Mouse (Mus musculus) brain, embryonic 14.5 days (tissue): ENCODE results near the gene Dusp8. TPM values are rescaled to one million over a fixed set of nuclear protein-coding genes. Genes with fewer than 3 reads are reported as not detected.
A peak's percentile ranks its signal among the peaks of the same experiment; 100 is the strongest.

ENCODE experiments used
- DNase-seq: peaks from one replicate; pipeline ENCODE4 v3.0.0-alpha.2; 2011; ENCODE audit warnings: low read depth
- CTCF ChIP-seq: fragments of 200-500 bp; IDR thresholded peaks from 2 replicates; pipeline ENCODE4 v1.5.1; 2012; ENCODE audit warnings: inconsistent platforms, mild to moderate bottlenecking, moderate library complexity, borderline replicate concordance; ENCODE audit not compliant: insufficient read depth, insufficient read length; ENCODE audit errors: extremely low read depth
- POLR2A ChIP-seq: fragments of 200-500 bp; IDR thresholded peaks from 2 replicates; pipeline ENCODE4 v1.6.1; 2012; ENCODE audit warnings: mild to moderate bottlenecking, inconsistent platforms, borderline replicate concordance; ENCODE audit not compliant: poor library complexity, insufficient read depth, insufficient read length, severe bottlenecking; ENCODE audit errors: extremely low read depth
- polyA plus RNA-seq: library from polyadenylated mRNA; depleted of rRNA; stranded (reverse); fragments of >200 nt; gene quantifications from 2 replicates; pipeline ENCODE4 v1.2.3, GENCODE M21; 2012

Gene Dusp8
- polyA plus RNA-seq, 1 experiment = 145 TPM

GRCm38 (mm10) chr7:142060185-142060930 lies 35.3 kb downstream of the Dusp8 start:
- no peak for DNase-seq

DNA sequence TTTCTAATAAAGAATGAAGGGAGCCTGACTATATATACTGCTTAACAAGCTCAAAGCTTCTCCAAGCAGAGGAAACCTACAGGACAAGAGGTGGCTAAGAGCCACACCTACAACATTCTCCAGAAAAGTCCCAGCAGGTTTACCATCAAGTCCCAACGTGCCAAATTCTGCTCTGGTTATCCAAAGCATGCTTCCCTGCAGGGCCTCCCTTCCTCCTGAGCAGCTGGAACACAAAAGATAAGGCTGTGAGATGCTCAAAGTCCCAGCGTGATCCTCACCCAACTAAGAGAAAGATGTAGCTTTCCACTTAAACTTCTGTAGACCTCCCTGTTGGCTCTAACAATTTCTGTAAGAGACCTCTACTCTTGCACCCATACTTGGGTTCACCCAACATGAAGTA lies 36.6 kb downstream of the Dusp8 start:
- TF ChIP-seq POLR2A (no peak), CTCF (no peak)
- no peak for DNase-seq

More at GRCm38 (mm10) chr7:142060185-142060930, 35.3 kb downstream of the Dusp8 start:
- no peak for TF ChIP-seq CTCF
- no peak for TF ChIP-seq POLR2A

- DNase-seq = no peak
- no peak for TF ChIP-seq POLR2A
- no peak for TF ChIP-seq CTCF
These were observed 38.5 kb downstream of the Dusp8 start for GRCm38 (mm10) chr7:142057121-142057520.

DNA sequence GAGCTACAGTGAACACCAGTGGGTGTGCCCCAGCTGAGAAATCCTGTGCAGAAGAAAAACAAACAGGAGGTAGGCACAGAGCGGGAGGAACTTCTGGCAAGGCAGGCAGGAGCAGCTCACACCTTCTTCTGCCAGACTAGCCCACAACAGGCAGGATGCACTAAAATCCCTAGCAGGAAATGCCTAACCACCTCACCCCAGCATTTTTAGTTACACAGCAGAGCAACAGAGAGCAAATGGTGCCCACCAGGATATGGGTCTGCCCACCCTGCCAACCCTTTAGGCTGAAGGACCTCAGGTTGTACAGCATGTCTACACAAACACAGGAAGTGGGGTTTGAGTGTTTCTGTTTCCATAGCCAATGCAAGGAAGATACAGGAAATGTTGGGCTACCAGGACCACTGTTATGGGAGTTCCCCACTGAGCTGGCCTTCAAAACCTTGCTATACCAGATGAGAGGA lies 39.0 kb downstream of the Dusp8 start:
- DNase-seq = no peak
- TF ChIP-seq POLR2A (no peak), CTCF (no peak)

DNA sequence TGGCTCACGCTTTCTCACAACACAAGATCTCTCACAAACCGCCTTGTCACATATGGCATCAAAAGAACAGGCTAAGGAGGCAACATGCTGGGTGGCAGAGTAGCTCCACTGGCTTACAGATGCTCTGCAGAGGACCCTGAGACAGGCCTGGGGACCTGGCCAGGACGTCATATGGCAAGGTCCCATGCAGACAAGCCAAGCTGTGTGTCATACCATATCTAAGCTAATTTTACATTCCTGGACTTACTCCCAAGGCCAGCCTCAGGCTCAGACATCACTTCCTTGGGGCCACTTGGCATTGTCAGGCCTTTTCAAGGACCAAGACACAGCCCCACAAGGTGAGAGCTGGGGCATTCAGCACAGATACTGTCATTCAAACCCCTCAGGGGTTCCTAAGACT lies 40.2 kb downstream of the Dusp8 start:
- no peak for TF ChIP-seq POLR2A
- TF ChIP-seq CTCF = no peak
- no peak for DNase-seq

- DNase-seq = no peak
- TF ChIP-seq CTCF = no peak
- no peak for TF ChIP-seq POLR2A
These were observed 45.1 kb downstream of the Dusp8 start for GRCm38 (mm10) chr7:142050536-142050935.

- no peak for DNase-seq
These were observed 49.7 kb downstream of the Dusp8 start for GRCm38 (mm10) chr7:142045932-142046331.

DNA sequence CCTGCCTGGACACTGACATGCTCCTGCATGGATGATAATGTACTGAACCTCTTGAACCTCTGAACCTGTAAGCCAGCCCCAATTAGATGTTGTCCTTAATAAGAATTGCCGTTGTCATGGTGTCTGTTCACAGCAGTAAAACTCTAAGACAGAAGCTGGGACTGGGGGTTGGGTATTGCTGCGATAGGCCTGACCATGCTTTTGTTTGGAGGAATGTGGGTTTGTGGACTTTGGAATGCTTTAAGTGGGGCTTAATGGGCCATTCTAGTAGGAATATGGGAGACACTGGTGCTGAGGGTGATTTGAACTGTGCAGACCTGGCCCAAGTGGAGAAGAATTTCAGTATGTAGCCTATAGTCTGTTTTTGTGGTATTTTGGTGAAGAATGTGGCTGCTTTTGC lies 50.3 kb downstream of the Dusp8 start:
- peak; percentile 7 for DNase-seq
- TF ChIP-seq CTCF (no peak), POLR2A (no peak)

More at GRCm38 (mm10) chr7:142045932-142046331, 49.7 kb downstream of the Dusp8 start:
- TF ChIP-seq CTCF (no peak), POLR2A (no peak)

- TF ChIP-seq CTCF (no peak), POLR2A (no peak)
- no peak for DNase-seq
These were observed 54.9 kb downstream of the Dusp8 start for GRCm38 (mm10) chr7:142040756-142041155.

DNA sequence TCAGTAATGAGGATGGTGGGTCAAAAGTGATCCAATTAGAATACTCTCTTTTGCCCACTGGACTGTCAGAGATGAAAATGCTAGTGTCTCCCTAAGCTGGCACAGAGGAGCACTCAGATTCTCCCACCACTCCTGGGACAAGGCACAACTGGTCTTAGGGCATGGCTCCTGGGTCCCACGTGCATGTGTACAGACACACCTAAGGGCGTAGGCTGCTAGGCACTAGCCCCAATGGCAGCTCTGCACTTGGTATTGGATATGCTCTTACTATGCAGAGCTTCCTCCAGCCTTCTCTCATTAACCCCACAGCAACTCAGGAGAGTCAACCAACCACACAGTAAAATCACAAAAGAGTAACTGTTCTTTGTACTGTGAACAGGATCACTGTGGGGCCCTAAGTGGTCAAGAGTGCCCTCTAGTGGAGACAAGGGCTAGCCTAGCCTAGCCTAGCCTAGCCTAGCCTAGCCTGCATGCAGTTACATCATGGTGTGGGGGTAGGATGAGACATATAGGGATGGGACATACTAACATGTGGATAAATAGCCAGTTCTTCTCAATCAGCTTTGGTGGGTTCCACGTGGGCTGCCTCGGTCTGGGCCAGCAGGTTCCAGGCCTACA lies 58.0 kb downstream of the Dusp8 start:
- no peak for TF ChIP-seq POLR2A
- peak; percentile 61; the same call in 1 of the 2 replicates for TF ChIP-seq CTCF
- peak; percentile 47 for DNase-seq

DNA sequence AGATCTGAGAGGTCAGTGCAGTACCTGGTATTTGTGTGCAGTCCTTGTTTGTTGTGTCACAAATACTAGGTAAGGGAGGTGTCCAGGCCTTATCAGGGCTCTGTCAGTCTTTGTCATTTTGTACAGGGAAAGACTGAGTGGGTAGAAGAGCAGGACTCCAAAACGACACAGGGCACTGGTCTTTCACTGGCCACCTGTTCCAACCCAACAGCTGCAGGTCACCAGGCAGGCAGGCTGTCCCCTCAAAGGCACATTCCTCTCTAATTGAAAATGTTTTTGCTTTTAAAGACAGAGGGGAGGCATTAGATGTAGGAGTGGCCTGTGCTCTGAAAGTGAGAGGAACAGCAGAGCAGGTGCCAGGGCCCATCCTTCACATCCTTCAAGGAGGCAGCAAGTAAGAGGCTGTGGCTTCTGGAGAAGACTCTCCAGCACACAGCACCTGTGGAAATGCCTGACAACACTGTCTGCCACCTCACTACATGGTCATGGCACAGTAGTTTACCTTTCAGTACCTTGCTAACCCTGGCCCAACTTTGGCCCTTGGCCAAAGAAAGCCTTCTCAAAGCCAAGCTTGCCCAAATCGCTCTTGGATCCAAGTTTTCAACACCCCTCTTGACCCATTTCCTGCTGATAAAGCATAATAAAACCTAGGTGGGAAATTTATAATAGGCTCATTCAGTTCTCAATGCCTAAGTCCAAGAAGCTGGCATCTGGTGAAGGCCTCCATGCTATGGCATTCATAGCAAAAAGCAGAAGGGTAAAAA lies 60.4 kb downstream of the Dusp8 start:
- no peak for DNase-seq
- TF ChIP-seq CTCF (no peak), POLR2A (no peak)

DNA sequence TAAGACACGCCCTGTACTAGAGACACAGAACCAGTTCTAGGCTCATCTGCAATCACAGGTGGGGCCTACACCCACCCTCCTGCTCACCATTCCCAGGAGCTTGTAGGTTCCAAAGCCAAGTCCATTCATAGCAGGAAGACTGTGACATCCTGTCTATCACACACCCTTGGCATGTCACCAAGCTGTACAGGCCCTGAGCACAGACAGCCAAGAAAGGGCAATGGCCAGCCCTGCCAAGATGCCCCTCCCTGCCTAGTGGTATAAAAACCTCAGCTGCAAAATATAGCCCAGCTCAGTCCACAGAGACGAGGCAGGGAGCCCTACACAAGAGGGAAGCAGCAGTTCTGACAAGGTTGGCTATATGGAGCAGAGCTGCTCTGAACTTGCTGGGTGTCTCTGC lies 61.4 kb downstream of the Dusp8 start:
- peak; percentile 9 for DNase-seq
- TF ChIP-seq POLR2A (no peak), CTCF (no peak)
